Mouse (Mus musculus) C2C12 (cell line): ENCODE results near the gene Bcor. TPM values are rescaled to one million over a fixed set of nuclear protein-coding genes. Genes with fewer than 3 reads are reported as not detected.
A peak's percentile ranks its signal among the peaks of the same experiment; 100 is the strongest.

Source experiments
- H3K27me3 ChIP-seq: one replicate; pipeline ENCODE4 v1.6.1; 2011; ENCODE audit not compliant: control insufficient read depth, insufficient read depth, insufficient read length
- H3K36me3 ChIP-seq: one replicate; pipeline ENCODE4 v1.6.1; 2011; ENCODE audit not compliant: control insufficient read depth, insufficient read depth
- H3K4me3 ChIP-seq: one replicate; pipeline ENCODE4 v1.5.1; 2011; ENCODE audit warnings: mild to moderate bottlenecking, control low read depth; ENCODE audit not compliant: poor library complexity, insufficient read depth, severe bottlenecking
- H3K79me2 ChIP-seq: one replicate; pipeline ENCODE4 v1.6.1; 2011; ENCODE audit not compliant: control insufficient read depth, insufficient read depth
- H3K79me3 ChIP-seq: one replicate; pipeline ENCODE4 v1.6.1; 2011; ENCODE audit warnings: low read depth, control low read depth
- H3ac ChIP-seq: one replicate; pipeline ENCODE3; 2011; ENCODE audit warnings: low read depth; ENCODE audit not compliant: control insufficient read depth, insufficient read length
- CEBPB ChIP-seq: IDR thresholded peaks from one replicate; pipeline ENCODE4 v1.6.1; 2011; ENCODE audit warnings: low read depth, mild to moderate bottlenecking, control low read depth, moderate library complexity
- CTCF ChIP-seq: IDR thresholded peaks from one replicate; pipeline ENCODE4 v1.5.1; 2011; ENCODE audit not compliant: control insufficient read depth, insufficient read depth, insufficient read length
- FOSL1 ChIP-seq: IDR thresholded peaks from one replicate; pipeline ENCODE4 v1.8.0; 2011; ENCODE audit warnings: mild to moderate bottlenecking, low read length; ENCODE audit not compliant: poor library complexity, insufficient read depth, severe bottlenecking
- MAX ChIP-seq: IDR thresholded peaks from one replicate; pipeline ENCODE4 v1.6.1; 2011; ENCODE audit warnings: mild to moderate bottlenecking, control low read depth
- MYOD1 ChIP-seq: IDR thresholded peaks from one replicate; pipeline ENCODE4 v1.6.1; 2011; ENCODE audit warnings: low read depth; ENCODE audit not compliant: control insufficient read depth, insufficient read length
- MYOG ChIP-seq: IDR thresholded peaks from one replicate; pipeline ENCODE4 v1.6.1; 2011; ENCODE audit not compliant: control insufficient read depth, insufficient read length; ENCODE audit errors: extremely low read depth
- USF1 ChIP-seq: IDR thresholded peaks from one replicate; pipeline ENCODE4 v1.6.1; 2011; ENCODE audit warnings: low read depth, mild to moderate bottlenecking, control low read depth, moderate library complexity
- polyA plus RNA-seq: library from polyadenylated mRNA; unstranded; fragments of >200 nt; fragmentation: generic; extraction: Trizol; gene quantifications from one replicate; pipeline ENCODE4 v1.2.1, GENCODE M21; 2012; ENCODE audit warnings: missing spikeins

Gene Bcor
- polyA plus RNA-seq, 1 experiment = 15.2 TPM

DNA sequence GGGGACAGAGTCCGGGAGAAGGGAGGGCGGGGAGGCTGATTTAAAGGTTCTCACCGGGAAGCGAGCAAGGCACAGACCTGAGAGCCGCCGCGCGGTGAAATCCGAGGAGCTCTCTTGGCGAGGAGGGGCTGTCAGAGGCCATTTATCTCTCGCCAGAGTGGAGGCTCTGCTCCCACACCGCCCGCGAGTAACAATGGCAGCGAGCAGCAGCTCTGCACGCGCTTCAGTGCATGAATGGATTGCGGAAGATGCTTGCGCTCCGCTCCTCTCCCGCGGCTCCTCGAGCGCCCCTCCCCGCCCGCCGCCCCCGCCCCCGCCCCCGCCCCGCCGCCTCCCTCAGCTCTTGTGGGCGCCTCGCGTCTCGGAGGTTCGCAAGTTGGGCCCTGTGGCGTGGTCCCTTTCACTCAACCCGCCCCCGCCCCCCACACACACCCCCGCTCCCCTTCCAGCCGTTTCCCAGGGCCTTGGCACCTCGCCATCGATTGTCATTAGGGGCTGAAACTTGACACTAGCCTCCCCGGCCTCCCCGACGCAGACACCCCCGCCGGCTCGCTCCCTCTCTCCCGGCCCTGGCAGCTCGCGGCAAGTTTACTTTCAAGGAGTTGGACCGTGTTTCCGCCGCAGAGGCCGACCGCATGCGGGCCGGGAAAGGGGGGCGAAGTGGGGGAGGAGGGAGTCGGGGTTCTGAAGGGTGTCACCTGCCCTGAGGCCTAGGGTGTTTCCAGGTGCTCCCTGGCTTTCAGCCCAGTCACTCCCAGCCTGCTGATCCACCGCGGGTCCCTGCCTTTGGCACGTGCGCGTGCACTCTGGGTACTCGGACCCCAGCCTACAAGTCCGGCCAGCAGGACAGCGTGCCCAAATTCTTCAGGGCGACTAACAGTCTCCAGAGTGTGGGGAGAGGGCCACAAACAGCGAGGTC, 31.7 kb downstream of the Bcor start:
- Histone ChIP-seq H3K27me3 (no peaks in the 10 kb centered on the region), H3ac (peak overlapping the region; percentile 72), H3K36me3 (no peaks in the 10 kb centered on the region), H3K79me3 (peaks cover 2% of the 10 kb centered on the region), H3K4me3 (peak overlapping the region; percentile 34), H3K79me2 (peaks cover 33% of the 10 kb centered on the region)
- TF ChIP-seq MAX (no peak), MYOD1 (no peak), FOSL1 (no peak), MYOG (no peak), USF1 (no peak), CEBPB (no peak), CTCF (no peak)

DNA sequence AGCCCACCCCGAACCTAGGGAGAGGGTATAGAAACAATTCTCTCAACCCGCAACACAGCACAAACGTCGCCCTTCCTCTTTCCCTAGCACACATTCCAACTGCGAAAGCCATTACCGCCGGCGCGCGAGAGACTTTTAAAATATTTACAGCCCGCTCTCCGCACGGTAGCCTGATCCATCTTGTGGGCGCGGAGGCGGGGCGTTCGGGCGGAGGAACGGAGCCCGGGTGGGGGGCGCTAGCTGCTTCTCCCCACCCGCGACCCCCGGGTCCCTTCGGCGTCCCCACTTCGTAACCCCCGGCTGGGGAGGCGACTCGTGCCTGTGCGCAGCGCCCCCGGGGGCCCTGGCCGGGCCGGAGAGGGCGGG, 32.4 kb downstream of the Bcor start:
- Histone ChIP-seq H3K36me3 (no peaks in the 10 kb centered on the region), H3K27me3 (no peaks in the 10 kb centered on the region), H3K79me2 (peaks cover 38% of the 10 kb centered on the region), H3K79me3 (peaks cover 2% of the 10 kb centered on the region), H3ac (peak overlapping the region; percentile 66), H3K4me3 (peak overlapping the region; percentile 34)
- TF ChIP-seq MAX (no peak), CTCF (no peak), MYOD1 (no peak), USF1 (no peak), FOSL1 (no peak), CEBPB (no peak), MYOG (no peak)

- Histone ChIP-seq H3K4me3 (peak overlapping the region; percentile 34), H3K79me2 (peaks cover 44% of the 10 kb centered on the region), H3K36me3 (no peaks in the 10 kb centered on the region), H3K79me3 (peaks cover 2% of the 10 kb centered on the region), H3ac (peak overlapping the region; percentile 50), H3K27me3 (no peaks in the 10 kb centered on the region)
- no peak for TF ChIP-seq USF1
- no peak for TF ChIP-seq MYOG
- no peak for TF ChIP-seq CTCF
- TF ChIP-seq FOSL1 = no peak
- no peak for TF ChIP-seq MAX
- no peak for TF ChIP-seq MYOD1
These were observed 33.0 kb downstream of the Bcor start for GRCm38 (mm10) chrX:12127106-12127670.

- Histone ChIP-seq H3K79me3 (peaks cover 2% of the 10 kb centered on the region), H3ac (no peak overlapping the region), H3K79me2 (peaks cover 50% of the 10 kb centered on the region), H3K36me3 (no peaks in the 10 kb centered on the region), H3K4me3 (no peak overlapping the region), H3K27me3 (no peaks in the 10 kb centered on the region)
- no peak for TF ChIP-seq MAX
- no peak for TF ChIP-seq FOSL1
- TF ChIP-seq MYOD1 = no peak
- no peak for TF ChIP-seq MYOG
- TF ChIP-seq CTCF = no peak
- TF ChIP-seq CEBPB = no peak
- no peak for TF ChIP-seq USF1
These were observed 33.6 kb downstream of the Bcor start for GRCm38 (mm10) chrX:12126408-12127105.

DNA sequence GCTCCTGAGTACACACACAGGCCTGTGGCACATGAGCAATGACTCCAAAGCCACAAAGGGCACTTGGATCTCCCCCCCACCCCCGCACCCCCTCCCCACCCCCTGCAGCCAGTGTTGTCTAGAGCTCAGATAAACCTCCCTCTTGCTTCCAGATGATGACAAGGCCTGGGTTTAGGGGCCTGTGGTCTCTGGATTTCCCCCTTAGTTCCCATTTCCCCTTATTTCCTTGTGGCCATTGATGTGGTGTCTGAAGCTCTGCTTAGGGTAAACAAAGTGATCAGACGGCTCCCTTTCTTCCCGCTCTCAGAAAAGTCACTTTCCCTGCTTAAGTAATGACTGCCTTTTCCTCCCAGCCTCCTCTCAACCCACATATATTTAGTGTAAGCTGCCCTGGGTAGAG, 35.6 kb downstream of the Bcor start:
- no peaks in the 10 kb centered on the region for H3K36me3 ChIP-seq
- no peaks in the 10 kb centered on the region for H3K27me3 ChIP-seq
- no peak overlapping the region for H3ac ChIP-seq
- no peak overlapping the region for H3K4me3 ChIP-seq
- H3K79me3 ChIP-seq = peaks cover 2% of the 10 kb centered on the region
- no peak for TF ChIP-seq MYOD1
- no peak for TF ChIP-seq MAX
- no peak for TF ChIP-seq MYOG
- TF ChIP-seq CTCF = no peak
- no peak for TF ChIP-seq FOSL1
- TF ChIP-seq CEBPB = no peak
- TF ChIP-seq USF1 = no peak
- H3K79me2 ChIP-seq = peaks cover 61% of the 10 kb centered on the region
